Mouse (Mus musculus): ENCODE measurements around the gene Gm9903.

- TF ChIP-seq CTCF (IDR thresholded peaks at IDR 0.05; ENCODE audit: low read depth) (no peak), EP300 (optimal IDR thresholded peaks at IDR 0.05) (no peak)
Observed at GRCm38 (mm10) chr5:33652783-33653173, 23.1 kb downstream of the Gm9903 start.

All from stomach, postnatal 0 days (tissue).